Mouse (Mus musculus): ENCODE measurements around the gene Chaf1a. TPM values are rescaled to one million over a fixed set of nuclear protein-coding genes. Genes with fewer than 3 reads are reported as not detected.

The Chaf1a gene
- polyA plus RNA-seq, 1 experiment from 2014 or later = 10.8 TPM

GRCm38 (mm10) chr17:56032831-56033230 lies 7.4 kb upstream of the Chaf1a start:
- no peaks in the 10 kb centered on the region for H3K9me3 ChIP-seq
- H3K27ac ChIP-seq (replicated peaks) = no peak overlapping the region
- no peak overlapping the region for H3K9ac ChIP-seq (replicated peaks)
- H3K4me1 ChIP-seq = peaks cover 29% of the 10 kb centered on the region
- no peak overlapping the region for H3K4me2 ChIP-seq (replicated peaks)
- ATAC-seq (replicated peaks) = no peak
- no peak overlapping the region for H3K4me3 ChIP-seq
- H3K36me3 ChIP-seq = peaks cover 16% of the 10 kb centered on the region
- H3K27me3 ChIP-seq = no peaks in the 10 kb centered on the region
- WGBS = 81% methylated on average over 7 of the region's 7 CpGs

GRCm38 (mm10) chr17:56034040-56034725 lies 6.1 kb upstream of the Chaf1a start:
- H3K4me2 ChIP-seq (replicated peaks) = no peak overlapping the region
- H3K36me3 ChIP-seq = peaks cover 12% of the 10 kb centered on the region
- H3K4me1 ChIP-seq = peaks cover 29% of the 10 kb centered on the region
- H3K27me3 ChIP-seq = no peaks in the 10 kb centered on the region
- H3K9ac ChIP-seq (replicated peaks) = no peak overlapping the region
- WGBS = 93% methylated on average over 7 of the region's 7 CpGs
- ATAC-seq (replicated peaks) = no peak
- H3K4me3 ChIP-seq = no peak overlapping the region
- H3K9me3 ChIP-seq = no peaks in the 10 kb centered on the region
- H3K27ac ChIP-seq (replicated peaks) = no peak overlapping the region

GRCm38 (mm10) chr17:56034726-56035100 lies 5.5 kb upstream of the Chaf1a start:
- Histone ChIP-seq H3K27ac (replicated peaks) (no peak overlapping the region), H3K36me3 (peaks cover 12% of the 10 kb centered on the region), H3K4me2 (replicated peaks) (no peak overlapping the region), H3K4me3 (no peak overlapping the region), H3K9me3 (no peaks in the 10 kb centered on the region), H3K27me3 (no peaks in the 10 kb centered on the region), H3K4me1 (peaks cover 29% of the 10 kb centered on the region), H3K9ac (replicated peaks) (peak overlapping the region; percentile 87; the same call in 1 of the 2 replicates)
- ATAC-seq (replicated peaks) = no peak
- 90% methylated on average over 6 of the region's 6 CpGs for WGBS

GRCm38 (mm10) chr17:56035216-56035615 lies 5.0 kb upstream of the Chaf1a start:
- Histone ChIP-seq H3K4me1 (peaks cover 29% of the 10 kb centered on the region), H3K36me3 (peaks cover 12% of the 10 kb centered on the region), H3K4me2 (replicated peaks) (peak overlapping the region; percentile 59), H3K9ac (replicated peaks) (peak overlapping the region; percentile 87), H3K27me3 (no peaks in the 10 kb centered on the region), H3K27ac (replicated peaks) (no peak overlapping the region), H3K4me3 (peak overlapping the region; percentile 98), H3K9me3 (no peaks in the 10 kb centered on the region)
- no peak for ATAC-seq (replicated peaks)
- WGBS = 77% methylated on average over 4 of the region's 4 CpGs

- H3K4me3 ChIP-seq = peak within 1 kb of the TSS; percentile 98
- no peaks in the 10 kb centered on the region for H3K27me3 ChIP-seq
- peaks cover 38% of the 10 kb centered on the region for H3K4me1 ChIP-seq
- ATAC-seq (replicated peaks) = peak; percentile 88
- under 1% methylated on average over 71 of the region's 74 CpGs for WGBS
- H3K9me3 ChIP-seq = no peaks in the 10 kb centered on the region
- H3K36me3 ChIP-seq = peaks cover 12% of the 10 kb centered on the region
- H3K9ac ChIP-seq (replicated peaks) = peak within 1 kb of the TSS; percentile 87
- H3K4me2 ChIP-seq (replicated peaks) = peak within 1 kb of the TSS; percentile 59
- H3K27ac ChIP-seq (replicated peaks) = peak within 1 kb of the TSS; percentile 94
These were observed 3.9 kb upstream of the Chaf1a start, which contains the start of gene Sh3gl1 for GRCm38 (mm10) chr17:56036176-56036900. Gene Sh3gl1 (minus strand): TSS chr17:56036635.

- H3K9ac ChIP-seq (replicated peaks) = 0 out of 2 replicates have a peak overlapping the region, but pooled peaks have one; percentile 87
These were observed 3.3 kb upstream of the Chaf1a start for GRCm38 (mm10) chr17:56036901-56037287.

GRCm38 (mm10) chr17:56038583-56039261 lies 1.5 kb upstream of the Chaf1a start:
- Histone ChIP-seq H3K9me3 (no peaks in the 10 kb centered on the region), H3K4me3 (no peak overlapping the region), H3K36me3 (peaks cover 7% of the 10 kb centered on the region), H3K27ac (replicated peaks) (no peak overlapping the region), H3K4me2 (replicated peaks) (no peak overlapping the region), H3K4me1 (peaks cover 36% of the 10 kb centered on the region), H3K9ac (replicated peaks) (no peak overlapping the region), H3K27me3 (no peaks in the 10 kb centered on the region)
- WGBS = 77% methylated on average over 8 of the region's 8 CpGs
- no peak for ATAC-seq (replicated peaks)

More at GRCm38 (mm10) chr17:56036901-56037287, 3.3 kb upstream of the Chaf1a start:
- no peaks in the 10 kb centered on the region for H3K9me3 ChIP-seq
- peak overlapping the region; percentile 94; the same call in 1 of the 2 replicates for H3K27ac ChIP-seq (replicated peaks)
- H3K4me1 ChIP-seq = peaks cover 44% of the 10 kb centered on the region
- no peaks in the 10 kb centered on the region for H3K27me3 ChIP-seq
- 39% methylated on average over 13 of the region's 13 CpGs for whole genome bisulfite sequencing
- H3K4me3 ChIP-seq = peak overlapping the region; percentile 98
- peak overlapping the region; percentile 34 for H3K4me2 ChIP-seq (replicated peaks)
- peak; percentile 35 for ATAC-seq (replicated peaks)
- H3K36me3 ChIP-seq = peaks cover 12% of the 10 kb centered on the region

GRCm38 (mm10) chr17:56039345-56039744 lies 894 bp upstream of the Chaf1a start:
- H3K9ac ChIP-seq (replicated peaks) = no peak overlapping the region
- no peaks in the 10 kb centered on the region for H3K9me3 ChIP-seq
- H3K36me3 ChIP-seq = peaks cover 4% of the 10 kb centered on the region; the same call in 1 of the 2 replicates
- H3K4me2 ChIP-seq (replicated peaks) = peak overlapping the region; percentile 38
- peak overlapping the region; percentile 75; the same call in 1 of the 2 replicates for H3K4me3 ChIP-seq
- H3K27ac ChIP-seq (replicated peaks) = peak overlapping the region; percentile 63
- WGBS = 83% methylated on average over 4 of the region's 4 CpGs
- peaks cover 36% of the 10 kb centered on the region for H3K4me1 ChIP-seq
- no peak for ATAC-seq (replicated peaks)
- no peaks in the 10 kb centered on the region for H3K27me3 ChIP-seq

- Histone ChIP-seq H3K4me2 (replicated peaks) (peak overlapping the region; percentile 89), H3K4me1 (peaks cover 23% of the 10 kb centered on the region), H3K27me3 (no peaks in the 10 kb centered on the region), H3K4me3 (peak overlapping the region; percentile 75), H3K9me3 (no peaks in the 10 kb centered on the region), H3K27ac (replicated peaks) (no peak overlapping the region; the same call in 1 of the 2 replicates), H3K36me3 (no peaks in the 10 kb centered on the region), H3K9ac (replicated peaks) (peak overlapping the region; percentile 72)
- under 1% methylated on average over 12 of the region's 12 CpGs for WGBS
- no peak for ATAC-seq (replicated peaks)
These were observed 571 bp downstream of the Chaf1a start for GRCm38 (mm10) chr17:56040857-56041163.

GRCm38 (mm10) chr17:56051369-56051768 lies 11.1 kb downstream of the Chaf1a start:
- Histone ChIP-seq H3K4me1 (no peaks in the 10 kb centered on the region), H3K9me3 (no peaks in the 10 kb centered on the region), H3K27me3 (no peaks in the 10 kb centered on the region), H3K9ac (replicated peaks) (no peak overlapping the region), H3K27ac (replicated peaks) (no peak overlapping the region), H3K4me2 (replicated peaks) (no peak overlapping the region), H3K36me3 (peaks cover 19% of the 10 kb centered on the region), H3K4me3 (no peak overlapping the region)
- no peak for ATAC-seq (replicated peaks)
- WGBS = 88% methylated on average over 5 of the region's 5 CpGs

- Histone ChIP-seq H3K27ac (replicated peaks) (no peak overlapping the region), H3K4me3 (no peak overlapping the region), H3K27me3 (no peaks in the 10 kb centered on the region), H3K9ac (replicated peaks) (no peak overlapping the region), H3K4me1 (no peaks in the 10 kb centered on the region), H3K4me2 (replicated peaks) (no peak overlapping the region), H3K9me3 (no peaks in the 10 kb centered on the region), H3K36me3 (peaks cover 25% of the 10 kb centered on the region)
- no peak for ATAC-seq (replicated peaks)
These were observed 14.7 kb downstream of the Chaf1a start for GRCm38 (mm10) chr17:56054938-56055337.
